Mouse (Mus musculus) liver, embryonic 16.5 days (tissue): Measurements from ENCODE around the gene Gm20683. TPM values are rescaled to one million over a fixed set of nuclear protein-coding genes. Genes with fewer than 3 reads are reported as not detected.

Source experiments
- ATAC-seq: fragments of 200-750 bp; cut with Nextera tagmentation; 2 replicates; pipeline ENCODE4 v1.8.0; 2017; ENCODE audit warnings: low read depth, mild to moderate bottlenecking, moderate number of reproducible peaks, moderate library complexity
- H3K27ac ChIP-seq: fragments of 300-500 bp; sonication (generic); 2 replicates; pipeline ENCODE4 v1.5.1; 2014; ENCODE audit warnings: mild to moderate bottlenecking, low read length
- H3K27me3 ChIP-seq: fragments of 300-500 bp; sonication (generic); 2 replicates; pipeline ENCODE4 v1.6.1; 2014; ENCODE audit warnings: low read depth, low read length, mixed read lengths; ENCODE audit not compliant: control insufficient read depth, insufficient read depth
- H3K36me3 ChIP-seq: fragments of 300-500 bp; sonication (generic); 2 replicates; pipeline ENCODE4 v1.6.1; 2014; ENCODE audit warnings: mild to moderate bottlenecking; ENCODE audit not compliant: control insufficient read depth, insufficient read depth
- H3K4me1 ChIP-seq: fragments of 300-500 bp; sonication (generic); 2 replicates; pipeline ENCODE4 v1.6.1; 2014; ENCODE audit warnings: low read depth, low read length, mixed read lengths; ENCODE audit not compliant: control insufficient read depth
- H3K4me2 ChIP-seq: fragments of 300-500 bp; sonication (generic); 2 replicates; pipeline ENCODE4 v1.6.1; 2014; ENCODE audit warnings: low read depth, low read length, mixed read lengths
- H3K4me3 ChIP-seq: fragments of 300-500 bp; sonication (generic); 2 replicates; pipeline ENCODE4 v1.5.1; 2014; ENCODE audit warnings: low read depth, mild to moderate bottlenecking, low read length
- H3K9ac ChIP-seq: fragments of 300-500 bp; sonication (generic); 2 replicates; pipeline ENCODE4 v1.6.1; 2014; ENCODE audit warnings: low read depth, low read length
- H3K9me3 ChIP-seq: fragments of 300-500 bp; sonication (generic); replicated peaks from 2 replicates; pipeline ENCODE4 v1.6.1; 2016; ENCODE audit warnings: low read length; ENCODE audit not compliant: control insufficient read depth
- WGBS: fragments of 180-500 bp; shearing (Covaris S2); extraction: QIAGEN DNeasy Blood & Tissue Kit; methylation state at CpG from one replicate; pipeline ENCODE4 v1.1.7; 2014; ENCODE audit not compliant: insufficient replicate concordance; 5-methylcytosine and 5-hydroxymethylcytosine counted together
- polyA plus RNA-seq: library from polyadenylated mRNA; unstranded; fragments of >200 nt; fragmentation: Nextera tagmentation; extraction: Ambion mirVana; gene quantifications from 2 replicates; pipeline ENCODE4 v1.2.1, GENCODE M21; 2015

Gene Gm20683
- polyA plus RNA-seq, result 0.64 and 0.65 TPM in 2 replicates

DNA sequence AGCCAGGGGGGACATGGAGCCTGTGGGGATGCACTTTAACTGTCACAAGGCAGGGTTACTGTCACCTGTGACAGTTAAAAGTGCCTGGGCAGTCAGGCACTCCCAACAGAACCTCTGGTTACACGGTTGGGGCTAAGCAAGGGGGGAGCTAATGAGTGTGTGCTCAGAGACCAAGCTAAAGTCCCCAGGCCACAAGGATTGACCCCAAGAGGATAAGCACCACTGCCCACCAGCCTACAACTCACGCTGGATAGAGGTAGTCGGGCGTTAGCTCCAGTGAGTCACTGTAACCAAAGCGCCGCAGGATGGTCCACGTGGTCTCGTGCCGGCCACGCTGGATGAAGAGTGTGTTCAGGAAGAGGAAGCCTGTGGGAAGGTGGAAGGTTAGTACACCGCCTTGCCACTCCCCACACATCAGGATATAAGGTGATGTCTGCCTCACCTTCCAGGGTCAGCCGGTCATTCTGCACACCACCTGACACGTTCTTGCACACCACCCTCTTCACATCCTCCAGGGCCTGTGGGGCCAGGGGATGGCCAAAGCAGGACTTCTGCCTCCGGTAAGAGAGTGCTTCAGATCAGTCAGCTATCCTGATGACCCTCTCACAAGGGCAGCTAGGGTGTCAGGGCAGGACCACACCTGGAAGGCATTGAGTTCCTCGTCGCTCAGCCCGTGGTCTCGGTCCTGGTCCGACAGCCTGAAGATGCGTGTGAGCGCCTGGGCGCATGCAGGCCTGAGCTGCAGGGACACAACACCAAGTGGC is at the start of gene Gm20683:
TSS of gene Gm20683 (minus strand) at position 647 of the 764 bp plus-strand sequence.
- Histone ChIP-seq H3K4me2 (no peak within 1 kb of the TSS), H3K9me3 (no peaks in the 10 kb centered on the region), H3K27ac (no peak within 1 kb of the TSS), H3K4me3 (no peak within 1 kb of the TSS), H3K36me3 (peaks cover 37% of the 10 kb centered on the region), H3K4me1 (peaks cover 36% of the 10 kb centered on the region), H3K27me3 (no peaks in the 10 kb centered on the region), H3K9ac (no peak within 1 kb of the TSS)
- 90% methylated on average over 22 of the region's 22 CpGs for WGBS
- no peak for ATAC-seq

DNA sequence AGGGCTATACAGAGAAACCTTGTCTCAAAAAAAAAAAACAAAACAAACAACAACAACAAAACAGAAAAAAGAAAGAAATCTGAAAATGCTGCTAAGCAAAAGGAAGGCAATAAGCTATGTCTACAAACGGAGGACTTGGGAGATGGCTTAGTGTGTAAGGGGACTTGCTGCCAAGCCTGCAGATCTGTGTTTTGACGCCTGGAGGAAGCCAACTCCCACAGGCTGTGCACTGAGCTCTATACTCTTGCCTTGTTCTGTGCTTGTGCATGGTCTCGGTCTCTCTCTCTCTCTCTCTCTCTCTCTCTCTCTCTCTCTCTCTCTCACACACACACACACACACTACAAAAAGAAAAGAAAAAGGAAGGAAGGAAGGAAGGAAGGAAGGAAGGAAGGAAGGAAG is 47.3 kb upstream of the Gm20683 start:
- H3K27ac ChIP-seq, result no peak overlapping the region
- no peak overlapping the region for H3K9ac ChIP-seq
- no peaks in the 10 kb centered on the region for H3K9me3 ChIP-seq
- WGBS, result 73% methylated on average over 3 of the region's 3 CpGs
- H3K36me3 ChIP-seq, result no peaks in the 10 kb centered on the region; the same call in 1 of the 2 replicates
- no peaks in the 10 kb centered on the region for H3K27me3 ChIP-seq
- H3K4me3 ChIP-seq, result no peak overlapping the region
- ATAC-seq, result no peak
- no peak overlapping the region for H3K4me2 ChIP-seq
- H3K4me1 ChIP-seq, result peaks cover 4% of the 10 kb centered on the region; the same call in 1 of the 2 replicates

DNA sequence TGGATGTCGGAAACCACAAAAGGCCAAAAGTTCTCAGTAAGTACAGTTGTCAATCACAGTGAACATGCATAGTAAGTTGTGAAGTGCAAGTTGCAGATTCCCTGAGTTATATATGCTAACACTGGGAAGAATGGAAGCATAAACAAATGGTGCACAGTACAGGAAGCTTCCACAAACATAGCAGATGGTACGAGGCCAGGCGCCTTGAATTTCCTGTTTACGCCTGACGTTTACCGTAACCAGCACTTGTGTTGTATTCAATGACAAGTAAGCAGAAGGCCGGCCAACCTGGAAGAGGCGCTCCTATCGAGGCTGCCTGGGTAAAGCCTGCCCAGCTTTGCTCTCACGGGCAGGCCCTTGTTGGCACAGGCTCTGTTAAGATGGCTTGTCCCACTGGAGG is 45.9 kb upstream of the Gm20683 start:
- no peak overlapping the region for H3K4me3 ChIP-seq
- H3K36me3 ChIP-seq, result peaks cover 5% of the 10 kb centered on the region
- WGBS, result 68% methylated on average over 10 of the region's 10 CpGs
- H3K9ac ChIP-seq, result no peak overlapping the region
- H3K27ac ChIP-seq, result no peak overlapping the region
- peaks cover 8% of the 10 kb centered on the region for H3K4me1 ChIP-seq
- no peak overlapping the region for H3K4me2 ChIP-seq
- no peaks in the 10 kb centered on the region for H3K27me3 ChIP-seq
- H3K9me3 ChIP-seq, result no peaks in the 10 kb centered on the region
- no peak for ATAC-seq

DNA sequence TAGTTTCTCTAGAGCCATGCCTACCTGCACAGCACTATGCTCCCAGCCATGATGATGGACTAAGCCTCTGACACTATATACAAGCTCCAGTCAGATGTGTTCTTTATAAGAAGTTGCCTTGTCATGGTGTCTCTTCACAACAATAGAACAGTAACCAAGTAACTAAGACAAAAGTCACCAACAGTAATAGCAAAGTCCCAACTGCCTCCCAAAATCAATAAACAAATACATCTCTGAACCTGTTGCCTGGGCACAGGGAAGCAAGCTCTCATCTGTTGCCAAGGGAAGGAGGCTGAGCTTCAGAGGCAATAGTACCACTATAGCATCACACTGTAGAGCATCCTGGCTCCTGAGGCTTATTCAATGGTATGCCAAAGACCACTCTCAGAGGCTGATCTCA is 45.2 kb upstream of the Gm20683 start:
- Histone ChIP-seq H3K27ac (no peak overlapping the region), H3K4me2 (no peak overlapping the region), H3K4me1 (peaks cover 15% of the 10 kb centered on the region), H3K9ac (no peak overlapping the region), H3K36me3 (peaks cover 5% of the 10 kb centered on the region), H3K4me3 (no peak overlapping the region), H3K27me3 (no peaks in the 10 kb centered on the region), H3K9me3 (no peaks in the 10 kb centered on the region)
- ATAC-seq, result no peak

DNA sequence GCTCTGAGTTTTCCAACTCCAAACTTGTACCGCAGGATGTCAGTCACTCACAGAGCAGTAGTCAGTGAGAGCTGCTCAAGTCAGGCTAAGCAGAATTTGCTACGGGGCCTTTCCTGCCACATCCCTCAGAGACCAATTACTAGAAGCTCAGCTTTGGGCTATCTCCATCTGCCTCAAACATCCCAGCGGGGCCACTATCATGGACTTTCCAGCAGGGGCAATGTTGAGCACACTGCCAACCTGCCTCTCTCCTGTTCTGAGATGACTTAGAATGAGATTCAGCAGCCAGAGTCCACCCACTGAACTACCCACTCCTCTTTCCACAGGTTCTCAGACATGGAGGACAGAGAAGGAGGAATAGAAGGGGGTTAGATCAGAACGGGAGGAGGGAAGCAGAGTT is 44.1 kb upstream of the Gm20683 start:
- Histone ChIP-seq H3K4me1 (peaks cover 21% of the 10 kb centered on the region), H3K9me3 (no peaks in the 10 kb centered on the region), H3K27ac (no peak overlapping the region), H3K9ac (no peak overlapping the region), H3K4me2 (no peak overlapping the region), H3K4me3 (no peak overlapping the region), H3K36me3 (peaks cover 5% of the 10 kb centered on the region), H3K27me3 (no peaks in the 10 kb centered on the region)
- 58% methylated on average over 4 of the region's 4 CpGs for WGBS
- ATAC-seq, result no peak

DNA sequence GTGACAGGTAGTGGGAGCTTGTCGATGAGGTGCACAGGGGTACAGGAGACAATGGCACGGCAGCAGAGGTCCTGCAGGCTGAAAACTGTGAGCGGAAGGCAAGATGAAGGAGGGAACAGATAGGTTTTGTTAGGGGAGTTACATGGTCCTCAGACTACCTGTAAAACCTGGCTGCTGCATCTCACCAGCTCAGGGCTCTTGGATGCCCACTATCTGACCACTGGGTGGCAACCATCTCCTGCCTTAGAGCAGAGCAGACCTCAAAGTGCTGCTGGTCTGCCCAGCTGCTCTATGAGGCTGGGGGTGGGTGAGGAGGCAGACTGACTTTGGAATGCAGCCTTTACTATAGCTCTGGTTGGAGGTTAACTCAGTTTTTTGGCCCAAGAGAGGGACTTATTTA is 42.3 kb upstream of the Gm20683 start:
- no peaks in the 10 kb centered on the region for H3K9me3 ChIP-seq
- H3K27ac ChIP-seq, result no peak overlapping the region
- no peaks in the 10 kb centered on the region for H3K27me3 ChIP-seq
- WGBS, result 86% methylated on average over 3 of the region's 3 CpGs
- H3K36me3 ChIP-seq, result peaks cover 5% of the 10 kb centered on the region
- H3K9ac ChIP-seq, result no peak overlapping the region
- peaks cover 26% of the 10 kb centered on the region for H3K4me1 ChIP-seq
- H3K4me3 ChIP-seq, result no peak overlapping the region
- H3K4me2 ChIP-seq, result no peak overlapping the region
- no peak for ATAC-seq

DNA sequence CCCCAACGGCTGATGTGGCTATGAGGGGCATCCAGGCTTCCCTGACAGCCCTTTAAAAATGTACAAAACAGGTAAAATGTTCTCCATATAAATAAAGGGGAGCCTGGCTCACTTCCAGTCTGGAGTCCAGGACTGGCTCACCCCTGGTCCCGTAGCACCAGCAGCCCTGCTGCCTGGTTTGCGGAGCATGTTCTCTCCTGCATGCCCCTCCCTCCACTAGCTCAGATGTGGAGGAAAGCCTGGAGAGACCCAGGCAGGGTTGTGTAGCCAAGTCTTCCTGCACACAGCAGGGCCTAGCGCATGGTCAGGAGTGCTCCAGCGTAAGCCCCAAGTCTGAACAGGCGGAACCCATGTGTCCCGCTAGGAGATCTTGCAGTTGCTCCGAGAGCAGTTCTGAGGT is 41.7 kb upstream of the Gm20683 start:
- ATAC-seq, result no peak
- Histone ChIP-seq H3K27me3 (no peaks in the 10 kb centered on the region), H3K9me3 (no peaks in the 10 kb centered on the region), H3K4me3 (no peak overlapping the region), H3K4me2 (no peak overlapping the region), H3K4me1 (peaks cover 26% of the 10 kb centered on the region), H3K36me3 (peaks cover 5% of the 10 kb centered on the region), H3K9ac (no peak overlapping the region), H3K27ac (no peak overlapping the region)
- 92% methylated on average over 8 of the region's 8 CpGs for WGBS

DNA sequence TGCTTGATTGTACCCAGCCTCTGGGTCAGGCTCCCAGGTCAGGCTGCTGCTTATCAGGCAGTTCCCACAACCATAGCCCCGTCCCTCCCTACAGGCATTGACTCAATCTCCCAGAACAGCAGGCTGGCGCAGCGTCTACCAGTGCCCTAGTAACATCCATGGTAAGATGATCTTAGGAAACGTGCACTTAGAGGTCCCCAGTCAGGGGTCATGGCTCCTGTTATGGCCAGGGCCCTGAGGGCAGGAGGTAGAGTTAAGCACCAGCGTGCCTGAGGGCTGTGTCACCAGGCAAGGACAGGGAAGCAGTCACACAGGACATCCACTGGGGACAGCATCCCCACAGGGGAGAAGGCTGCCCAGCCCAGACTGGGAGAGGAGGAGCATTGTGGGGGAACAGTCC is 40.7 kb upstream of the Gm20683 start:
- 35% methylated on average over 5 of the region's 5 CpGs for WGBS
- peaks cover 5% of the 10 kb centered on the region for H3K36me3 ChIP-seq
- H3K27me3 ChIP-seq, result no peaks in the 10 kb centered on the region
- H3K9ac ChIP-seq, result no peak overlapping the region
- peaks cover 26% of the 10 kb centered on the region for H3K4me1 ChIP-seq
- H3K27ac ChIP-seq, result no peak overlapping the region
- H3K4me3 ChIP-seq, result no peak overlapping the region
- ATAC-seq, result 0 out of 2 replicates have a peak, but pooled peaks have one; percentile 13
- H3K9me3 ChIP-seq, result no peaks in the 10 kb centered on the region
- no peak overlapping the region for H3K4me2 ChIP-seq

DNA sequence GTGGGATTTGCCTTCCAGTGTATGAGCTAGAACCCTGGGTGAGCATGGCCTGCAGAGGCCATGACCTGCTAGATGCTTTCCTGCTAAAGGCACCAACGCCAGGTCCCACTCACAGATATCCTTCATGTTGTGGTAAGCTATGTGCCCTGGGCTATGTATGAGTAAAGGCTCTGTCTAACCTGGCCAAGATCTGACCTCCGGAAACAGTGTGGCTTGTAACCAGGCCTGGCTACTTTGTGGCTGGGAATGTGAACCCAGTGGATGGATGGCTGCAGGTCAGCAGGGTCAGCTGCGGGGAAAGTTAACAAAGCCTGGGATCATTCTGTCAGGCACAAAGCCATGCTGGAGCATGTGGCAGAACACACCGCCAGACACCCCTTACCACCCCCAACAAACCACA is 40.1 kb upstream of the Gm20683 start:
- Histone ChIP-seq H3K27ac (no peak overlapping the region), H3K36me3 (peaks cover 5% of the 10 kb centered on the region), H3K4me1 (peaks cover 25% of the 10 kb centered on the region), H3K4me3 (no peak overlapping the region), H3K9me3 (no peaks in the 10 kb centered on the region), H3K9ac (no peak overlapping the region), H3K27me3 (no peaks in the 10 kb centered on the region), H3K4me2 (no peak overlapping the region)
- ATAC-seq, result no peak
- 62% methylated on average over 4 of the region's 4 CpGs for WGBS
